Mouse (Mus musculus) olfactory bulb, adult 2 months (tissue): Measurements from ENCODE around the gene Rhd.
"Not testable (repeated sequence)": the region's sequence is repeated elsewhere in the genome, so short reads cannot be mapped to it uniquely, and the experiment has no call there.

ENCODE experiments used
- CTCF ChIP-seq: fragments of 200-500 bp; IDR thresholded peaks from 2 replicates; pipeline ENCODE4 v1.5.1; 2012; ENCODE audit warnings: low read depth, mild to moderate bottlenecking, low read length, moderate library complexity; ENCODE audit not compliant: insufficient read depth
- POLR2A ChIP-seq: fragments of 200-500 bp; IDR thresholded peaks from 2 replicates; pipeline ENCODE4 v1.6.1; 2012; ENCODE audit warnings: mild to moderate bottlenecking, low read depth, low read length, moderate library complexity; ENCODE audit not compliant: insufficient read depth

DNA sequence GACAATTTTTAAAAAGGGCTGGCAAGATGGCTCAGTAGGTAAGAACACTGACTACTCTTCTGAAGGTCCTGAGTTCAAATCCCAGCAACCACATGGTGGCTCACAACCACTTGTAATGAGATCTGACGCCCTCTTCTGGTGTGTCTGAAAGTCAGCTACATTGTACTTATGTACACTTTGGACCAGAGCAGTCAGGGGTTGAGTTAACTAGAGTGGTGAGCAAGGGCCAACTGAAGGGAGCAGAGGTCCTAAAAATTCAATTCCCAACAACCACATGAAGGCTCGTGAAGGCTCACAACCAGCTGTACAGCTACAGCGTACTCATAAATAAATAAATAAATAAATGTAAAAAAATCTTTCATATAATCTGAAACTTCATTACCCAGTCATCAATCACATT lies 25.6 kb upstream of the Rhd start:
- TF ChIP-seq CTCF, POLR2A: not testable (repeated sequence)
